Mouse (Mus musculus) kidney, adult 2 months (tissue): ENCODE measurements at regions not wholly inside any gene's neighbourhood (a gene's known extent, or its start where the extent isn't known, plus 50 kb on each side); places are given as distances from the start of the nearest gene placed in this dataset.

Experiments used
- CTCF ChIP-seq: fragments of 200-500 bp; conservative IDR thresholded peaks from 2 replicates; pipeline ENCODE4 v1.5.1; 2011; ENCODE audit warnings: low read depth, mild to moderate bottlenecking, control low read depth, low read length, moderate library complexity, mixed read lengths; ENCODE audit not compliant: insufficient read depth, insufficient read length
- POLR2A ChIP-seq: fragments of 200-500 bp; IDR thresholded peaks from one replicate; pipeline ENCODE4 v1.6.1; 2011; ENCODE audit warnings: low read depth, low read length, control low read depth

GRCm38 (mm10) chr4:124086254-124086653 is 168.4 kb upstream of the 4930535I16Rik start:
- TF ChIP-seq POLR2A (no peak), CTCF (no peak)
